Mouse (Mus musculus) heart, postnatal 4 days (tissue): ENCODE data around the gene Slc18a3. TPM values are rescaled to one million over a fixed set of nuclear protein-coding genes. Genes with fewer than 3 reads are reported as not detected.

Experiments used
- DNase-seq: peaks from one replicate; pipeline ENCODE4 v3.0.0; 2021
- total RNA-seq, 2 experiments: library from RNA; stranded (reverse); gene quantifications; 2 replicates each; pipeline ENCODE4 v1.2.3; 2021

The Slc18a3 gene
- total RNA-seq, 2 experiments from 2014 or later: 0.52 TPM; not detected in 1

GRCm38 (mm10) chr14:32452552-32452951, 12.1 kb downstream of the Slc18a3 start:
- DNase-seq: no peak

GRCm38 (mm10) chr14:32446989-32447388, 17.7 kb downstream of the Slc18a3 start:
- no peak for DNase-seq

GRCm38 (mm10) chr14:32443446-32443845, 21.2 kb downstream of the Slc18a3 start:
- no peak for DNase-seq

GRCm38 (mm10) chr14:32439744-32440143, 24.9 kb downstream of the Slc18a3 start:
- no peak for DNase-seq

- no peak for DNase-seq
These were observed 25.3 kb downstream of the Slc18a3 start for GRCm38 (mm10) chr14:32439316-32439715.

- no peak for DNase-seq
These were observed 27.3 kb downstream of the Slc18a3 start for GRCm38 (mm10) chr14:32437352-32437793.

GRCm38 (mm10) chr14:32429030-32429602, 35.5 kb downstream of the Slc18a3 start:
- no peak for DNase-seq

GRCm38 (mm10) chr14:32423946-32424345, 40.7 kb downstream of the Slc18a3 start:
- DNase-seq: no peak

- DNase-seq: no peak
These were observed 45.9 kb downstream of the Slc18a3 start for GRCm38 (mm10) chr14:32418747-32419146.

Other genes starting within 250 kb of the Slc18a3 start
- gene Ogdhl, start 142.8 kb downstream of the Slc18a3 start, total RNA-seq: 10 to 100 TPM in 1 of 2 experiments, 1 to 10 TPM in 1; 9.7 to 11.3 TPM
- not detected for gene 1700024G13Rik, start 76.5 kb downstream of the Slc18a3 start, total RNA-seq
- gene Chat, start 1.1 kb upstream of the Slc18a3 start, total RNA-seq: not detected
- gene Ercc6, start 48.7 kb upstream of the Slc18a3 start, total RNA-seq: 10 to 100 TPM; 10.7 to 10.8 TPM
- gene Prrxl1, start 134.6 kb upstream of the Slc18a3 start, total RNA-seq: not detected
- gene 3425401B19Rik, start 220.4 kb upstream of the Slc18a3 start, total RNA-seq: 10 to 100 TPM; 39.4 to 39.5 TPM